Mouse (Mus musculus): ENCODE results near the gene Saa3. TPM values are rescaled to one million over a fixed set of nuclear protein-coding genes. Genes with fewer than 3 reads are reported as not detected.

Gene Saa3
- polyA plus RNA-seq, 1 experiment from 2014 or later = 0.29 TPM

Other genes with a start within 250 kb of the Saa3 start
- gene Sergef, start 75.9 kb downstream of the Saa3 start, polyA plus RNA-seq (2015; fragmentation: Nextera tagmentation; extraction: Ambion mirVana) = 42.3 and 49.1 TPM in 2 replicates
- 0.64 TPM in 1 of 2 replicates, not detected in the other for gene Tph1, start 43.2 kb downstream of the Saa3 start, polyA plus RNA-seq (2015; fragmentation: Nextera tagmentation; extraction: Ambion mirVana)
- gene Saal1, start 5.0 kb downstream of the Saa3 start, polyA plus RNA-seq (2015; fragmentation: Nextera tagmentation; extraction: Ambion mirVana) = 12.7 and 17.3 TPM in 2 replicates
- not detected in 2 replicates for gene Saa4, start 16.9 kb upstream of the Saa3 start, polyA plus RNA-seq (2015; fragmentation: Nextera tagmentation; extraction: Ambion mirVana)
- gene Saa1, start 27.3 kb upstream of the Saa3 start, polyA plus RNA-seq (2015; fragmentation: Nextera tagmentation; extraction: Ambion mirVana) = 0.45 and 0.65 TPM in 2 replicates
- 0.24 TPM in 1 of 2 replicates, not detected in the other for gene Saa2, start 36.1 kb upstream of the Saa3 start, polyA plus RNA-seq (2015; fragmentation: Nextera tagmentation; extraction: Ambion mirVana)
- 14.9 and 15.8 TPM in 2 replicates for gene Hps5, start 80.4 kb upstream of the Saa3 start, polyA plus RNA-seq (2015; fragmentation: Nextera tagmentation; extraction: Ambion mirVana)
- gene Gtf2h1, start 80.4 kb upstream of the Saa3 start, polyA plus RNA-seq (2015; fragmentation: Nextera tagmentation; extraction: Ambion mirVana) = 37.0 and 40.9 TPM in 2 replicates
- 638 and 911 TPM in 2 replicates for gene Ldha, start 125.8 kb upstream of the Saa3 start, polyA plus RNA-seq (2015; fragmentation: Nextera tagmentation; extraction: Ambion mirVana)
- gene Ldhc, start 145.5 kb upstream of the Saa3 start, polyA plus RNA-seq (2015; fragmentation: Nextera tagmentation; extraction: Ambion mirVana) = 0.13 and 0.28 TPM in 2 replicates
- 292 and 317 TPM in 2 replicates for gene Tsg101, start 204.3 kb upstream of the Saa3 start, polyA plus RNA-seq (2015; fragmentation: Nextera tagmentation; extraction: Ambion mirVana)
- gene Uevld, start 242.8 kb upstream of the Saa3 start, polyA plus RNA-seq (2015; fragmentation: Nextera tagmentation; extraction: Ambion mirVana) = 4.3 and 5.2 TPM in 2 replicates

Measured in neural tube, embryonic 15.5 days (tissue).